Mouse (Mus musculus): Measurements from ENCODE around the gene Dab1. TPM values are rescaled to one million over a fixed set of nuclear protein-coding genes. Genes with fewer than 3 reads are reported as not detected.

Gene Dab1
- total and polyA plus RNA-seq, 2 experiments from 2014 or later, result 47.9 to 109 TPM

- no peaks in the 10 kb centered on the region for H3K36me3 ChIP-seq (ENCODE audit: insufficient read depth, low read length)
- 11% methylated on average over 8 of the region's 8 CpGs for WGBS
- no peak for ATAC-seq (ENCODE audit: low FRiP score)
Measured at GRCm38 (mm10) chr4:104366491-104366890, 747.3 kb downstream of the Dab1 start.

GRCm38 (mm10) chr4:104366894-104367740 is 748.0 kb downstream of the Dab1 start:
- no peaks in the 10 kb centered on the region for H3K9me3 ChIP-seq (ENCODE audit: low read length)
- H3K27me3 ChIP-seq (ENCODE audit: insufficient read depth, low read length), result no peaks in the 10 kb centered on the region
- TF ChIP-seq CTCF (IDR thresholded peaks at IDR 0.05), result peak; percentile 57
- peak overlapping the region; percentile 85 for H3K4me3 ChIP-seq (ENCODE audit: low read depth, low read length)
- H3K27ac ChIP-seq (ENCODE audit: low read depth, low read length), result peak overlapping the region; percentile 87
- H3K9ac ChIP-seq (replicated peaks; ENCODE audit: low read length, poor library complexity, severe bottlenecking), result peak overlapping the region; percentile 76
- peak; percentile 90 for ATAC-seq (ENCODE audit: low FRiP score)
- 0% methylated on average over 39 of the region's 94 CpGs for WGBS
- H3K4me1 ChIP-seq (ENCODE audit: insufficient read depth, low read length), result no peaks in the 10 kb centered on the region; the same call in 1 of the 2 replicates
- peak overlapping the region; percentile 91 for H3K4me2 ChIP-seq (ENCODE audit: low read depth, low read length, poor library complexity, severe bottlenecking)
- peak; percentile 87 for DNase-seq (ENCODE audit: low spot score)
- H3K36me3 ChIP-seq (ENCODE audit: insufficient read depth, low read length), result no peaks in the 10 kb centered on the region

More at GRCm38 (mm10) chr4:104366491-104366890, 747.3 kb downstream of the Dab1 start:
- H3K4me2 ChIP-seq (ENCODE audit: low read depth, low read length, poor library complexity, severe bottlenecking), result peak overlapping the region; percentile 91
- TF ChIP-seq CTCF (IDR thresholded peaks at IDR 0.05), result no peak
- H3K9ac ChIP-seq (replicated peaks; ENCODE audit: low read length, poor library complexity, severe bottlenecking), result peak overlapping the region; percentile 76; the same call in 1 of the 2 replicates
- H3K4me3 ChIP-seq (ENCODE audit: low read depth, low read length), result peak overlapping the region; percentile 85
- H3K27me3 ChIP-seq (ENCODE audit: insufficient read depth, low read length), result no peaks in the 10 kb centered on the region
- peak overlapping the region; percentile 87 for H3K27ac ChIP-seq (ENCODE audit: low read depth, low read length)
- H3K4me1 ChIP-seq (ENCODE audit: insufficient read depth, low read length), result no peaks in the 10 kb centered on the region; the same call in 1 of the 2 replicates
- peak; percentile 14 for DNase-seq (ENCODE audit: low spot score)
- H3K9me3 ChIP-seq (ENCODE audit: low read length), result no peaks in the 10 kb centered on the region

- Histone ChIP-seq H3K4me1 (ENCODE audit: insufficient read depth, low read length) (no peaks in the 10 kb centered on the region; the same call in 1 of the 2 replicates), H3K27ac (ENCODE audit: low read depth, low read length) (peak overlapping the region; percentile 87), H3K27me3 (ENCODE audit: insufficient read depth, low read length) (no peaks in the 10 kb centered on the region), H3K4me3 (ENCODE audit: low read depth, low read length) (peak overlapping the region; percentile 85), H3K9me3 (ENCODE audit: low read length) (no peaks in the 10 kb centered on the region), H3K9ac (replicated peaks; ENCODE audit: low read length, poor library complexity, severe bottlenecking) (peak overlapping the region; percentile 76), H3K4me2 (ENCODE audit: low read depth, low read length, poor library complexity, severe bottlenecking) (peak overlapping the region; percentile 91), H3K36me3 (ENCODE audit: insufficient read depth, low read length) (no peaks in the 10 kb centered on the region)
- ATAC-seq (ENCODE audit: low FRiP score) (peak; percentile 52), DNase-seq (ENCODE audit: low spot score) (peak; percentile 39)
- no peak for TF ChIP-seq CTCF (IDR thresholded peaks at IDR 0.05)
- 1% methylated on average over 45 of the region's 48 CpGs for WGBS
Measured at GRCm38 (mm10) chr4:104367741-104368411, 748.7 kb downstream of the Dab1 start.

DNA sequence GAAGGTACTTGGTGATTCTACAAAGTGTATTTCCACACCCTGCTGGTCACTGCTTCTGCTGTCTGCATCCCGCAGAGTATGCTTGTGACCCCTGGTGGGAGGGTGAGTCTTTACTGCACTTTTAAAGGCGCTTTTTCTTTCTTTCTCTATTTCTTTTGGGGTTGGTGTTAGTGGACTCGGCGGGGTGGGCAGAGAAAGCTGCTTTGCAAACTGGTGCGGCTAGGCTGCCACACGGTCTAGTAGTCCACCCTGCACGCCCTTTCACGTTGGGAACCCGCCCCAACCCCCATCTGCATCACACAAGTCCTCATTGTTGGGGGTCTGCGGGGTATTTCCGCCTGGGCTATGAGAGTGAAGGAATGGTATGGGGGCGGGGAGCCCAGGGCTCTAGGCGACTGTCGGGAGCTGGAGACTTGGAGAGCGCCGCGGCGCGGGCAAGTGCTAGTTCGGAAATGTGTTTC is 749.4 kb downstream of the Dab1 start:
- WGBS, result under 1% methylated on average over 20 of the region's 20 CpGs
- H3K4me2 ChIP-seq (ENCODE audit: low read depth, low read length, poor library complexity, severe bottlenecking), result peak overlapping the region; percentile 91
- peak overlapping the region; percentile 76 for H3K9ac ChIP-seq (replicated peaks; ENCODE audit: low read length, poor library complexity, severe bottlenecking)
- no peaks in the 10 kb centered on the region for H3K27me3 ChIP-seq (ENCODE audit: insufficient read depth, low read length)
- no peaks in the 10 kb centered on the region; the same call in 1 of the 2 replicates for H3K4me1 ChIP-seq (ENCODE audit: insufficient read depth, low read length)
- peak; percentile 41; the same call in 1 of the 2 replicates for TF ChIP-seq CTCF (IDR thresholded peaks at IDR 0.05)
- no peaks in the 10 kb centered on the region for H3K9me3 ChIP-seq (ENCODE audit: low read length)
- no peaks in the 10 kb centered on the region for H3K36me3 ChIP-seq (ENCODE audit: insufficient read depth, low read length)
- peak overlapping the region; percentile 85 for H3K4me3 ChIP-seq (ENCODE audit: low read depth, low read length)
- peak; percentile 90 for DNase-seq (ENCODE audit: low spot score)
- ATAC-seq (ENCODE audit: low FRiP score), result peak; percentile 67
- H3K27ac ChIP-seq (ENCODE audit: low read depth, low read length), result peak overlapping the region; percentile 87

- DNase-seq (ENCODE audit: low spot score) (no peak), ATAC-seq (ENCODE audit: low FRiP score) (no peak)
- H3K27ac ChIP-seq (ENCODE audit: low read depth, low read length), result 0 out of 2 replicates have a peak overlapping the region, but pooled peaks have one; percentile 26
- H3K27me3 ChIP-seq (ENCODE audit: insufficient read depth, low read length), result no peaks in the 10 kb centered on the region
- WGBS, result 8% methylated on average over 7 of the region's 7 CpGs
- H3K9me3 ChIP-seq (ENCODE audit: low read length), result no peaks in the 10 kb centered on the region
- TF ChIP-seq CTCF (IDR thresholded peaks at IDR 0.05), result no peak
- no peaks in the 10 kb centered on the region; the same call in 1 of the 2 replicates for H3K4me1 ChIP-seq (ENCODE audit: insufficient read depth, low read length)
- H3K36me3 ChIP-seq (ENCODE audit: insufficient read depth, low read length), result no peaks in the 10 kb centered on the region
- 0 out of 2 replicates have a peak overlapping the region, but pooled peaks have one; percentile 36 for H3K9ac ChIP-seq (replicated peaks; ENCODE audit: low read length, poor library complexity, severe bottlenecking)
- H3K4me3 ChIP-seq (ENCODE audit: low read depth, low read length), result peak overlapping the region; percentile 85
- H3K4me2 ChIP-seq (ENCODE audit: low read depth, low read length, poor library complexity, severe bottlenecking), result peak overlapping the region; percentile 91
Measured at GRCm38 (mm10) chr4:104369091-104369490, 749.9 kb downstream of the Dab1 start.
